Mouse (Mus musculus) kidney, adult 8-10 months (tissue): ENCODE results near the gene Mtcl1.

Experiments used
- DNase-seq, 2 experiments: peaks; one replicate each; pipeline ENCODE4 v3.0.0; 2022

The Mtcl1 gene

GRCm38 (mm10) chr17:66449460-66450341, at the start of gene Mtcl1:
Mtcl1 (minus strand) TSS chr17:66449750.
- DNase-seq: peak; percentile 36 to 50

- peak in 1 of 2 experiments; percentile 14 for DNase-seq
Measured at GRCm38 (mm10) chr17:66498598-66498997, 49.0 kb upstream of the Mtcl1 start.

GRCm38 (mm10) chr17:66496589-66496988, 47.0 kb upstream of the Mtcl1 start:
- no peak for DNase-seq

DNA sequence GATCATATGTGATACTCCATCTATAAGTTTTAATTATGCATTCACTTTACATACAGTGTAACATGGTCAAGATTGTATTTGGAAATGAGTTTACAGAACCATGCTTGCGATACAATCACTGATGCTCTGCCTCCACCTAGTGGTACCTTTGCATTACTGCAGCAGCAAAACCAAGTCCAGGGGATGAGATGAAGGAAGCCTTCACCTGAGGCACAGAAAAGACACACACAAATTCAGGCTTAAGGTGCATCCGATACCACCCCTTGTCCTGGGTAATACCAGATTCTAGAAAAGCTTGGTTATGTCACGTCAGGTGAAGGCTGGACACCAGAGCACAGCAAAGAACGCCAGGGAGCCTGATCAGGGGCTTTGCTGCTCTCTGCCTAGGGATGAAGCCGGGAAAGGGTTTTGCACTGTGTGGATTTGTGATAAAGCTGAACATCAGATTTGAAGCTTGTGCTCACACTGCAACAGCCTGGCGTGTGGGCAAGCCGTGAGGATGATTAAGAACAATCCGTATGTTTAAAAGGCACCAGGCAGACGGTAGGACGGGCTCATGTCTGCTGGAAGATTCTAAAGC, 40.6 kb upstream of the Mtcl1 start:
- peak; percentile 28 to 52 for DNase-seq

- no peak for DNase-seq
Measured at GRCm38 (mm10) chr17:66486576-66486975, 37.0 kb upstream of the Mtcl1 start.

GRCm38 (mm10) chr17:66485742-66486141, 36.2 kb upstream of the Mtcl1 start:
- peak; percentile 45 to 80 for DNase-seq

DNA sequence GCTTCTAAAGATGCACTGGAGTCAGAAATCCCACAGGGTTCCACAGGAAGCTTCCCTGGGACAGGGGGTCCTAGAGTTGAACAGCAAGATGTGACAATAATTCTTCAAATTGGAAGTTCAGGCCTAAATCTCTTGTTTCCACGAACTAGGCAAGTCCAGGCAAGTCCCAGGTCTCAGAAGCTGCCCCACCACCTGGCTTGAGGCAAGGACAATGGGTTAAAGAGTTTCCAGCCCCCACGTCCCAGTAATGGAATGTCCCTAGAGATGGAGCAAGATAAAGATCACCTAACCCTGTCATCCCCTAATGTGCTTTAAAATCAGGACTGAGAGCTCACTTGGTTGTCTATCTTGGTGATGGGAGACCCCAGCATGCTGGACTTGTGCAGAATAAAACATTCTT, 35.4 kb upstream of the Mtcl1 start:
- DNase-seq: no peak

DNA sequence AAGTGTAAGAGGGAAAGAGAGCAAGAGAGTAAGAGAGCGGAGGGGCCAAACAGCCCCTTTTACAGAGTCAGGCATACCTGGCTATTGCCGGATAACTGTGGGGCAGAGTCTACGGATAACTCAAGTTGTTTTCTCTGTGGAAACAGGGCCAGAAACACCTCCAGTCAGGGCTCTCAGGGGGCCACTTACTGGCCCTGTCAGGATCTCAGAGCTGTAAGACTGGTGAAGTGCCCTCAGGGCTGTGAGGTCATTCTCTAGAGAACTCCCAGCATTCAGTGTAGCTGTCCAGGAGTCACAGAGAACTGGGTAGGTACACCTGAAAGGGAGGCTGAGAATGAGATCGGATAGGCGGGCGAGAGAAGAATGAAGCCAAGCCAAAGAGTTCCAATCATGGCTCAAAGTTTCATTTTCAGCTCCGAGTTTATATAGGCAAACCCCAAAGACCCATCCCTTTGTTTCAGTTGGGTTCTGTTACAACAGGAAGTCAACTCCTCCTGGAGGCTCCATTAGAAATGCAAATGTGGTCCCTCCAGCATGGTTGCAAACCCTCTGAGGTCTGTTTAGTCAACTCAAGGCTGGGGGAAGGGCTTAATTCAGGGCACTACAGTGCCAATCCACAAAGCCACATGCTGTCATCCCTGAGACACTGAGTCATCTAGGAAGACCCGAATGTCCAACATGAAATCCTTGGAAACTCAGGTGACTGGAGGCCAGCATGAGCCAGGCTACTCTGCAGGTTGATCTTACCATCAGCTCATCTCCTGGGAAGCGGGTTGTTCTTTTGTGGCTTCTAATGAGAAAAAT, 34.3 kb upstream of the Mtcl1 start:
- DNase-seq: no peak

GRCm38 (mm10) chr17:66481295-66481694, 31.7 kb upstream of the Mtcl1 start:
- no peak for DNase-seq

GRCm38 (mm10) chr17:66480491-66481278, 31.1 kb upstream of the Mtcl1 start:
- DNase-seq: no peak

DNA sequence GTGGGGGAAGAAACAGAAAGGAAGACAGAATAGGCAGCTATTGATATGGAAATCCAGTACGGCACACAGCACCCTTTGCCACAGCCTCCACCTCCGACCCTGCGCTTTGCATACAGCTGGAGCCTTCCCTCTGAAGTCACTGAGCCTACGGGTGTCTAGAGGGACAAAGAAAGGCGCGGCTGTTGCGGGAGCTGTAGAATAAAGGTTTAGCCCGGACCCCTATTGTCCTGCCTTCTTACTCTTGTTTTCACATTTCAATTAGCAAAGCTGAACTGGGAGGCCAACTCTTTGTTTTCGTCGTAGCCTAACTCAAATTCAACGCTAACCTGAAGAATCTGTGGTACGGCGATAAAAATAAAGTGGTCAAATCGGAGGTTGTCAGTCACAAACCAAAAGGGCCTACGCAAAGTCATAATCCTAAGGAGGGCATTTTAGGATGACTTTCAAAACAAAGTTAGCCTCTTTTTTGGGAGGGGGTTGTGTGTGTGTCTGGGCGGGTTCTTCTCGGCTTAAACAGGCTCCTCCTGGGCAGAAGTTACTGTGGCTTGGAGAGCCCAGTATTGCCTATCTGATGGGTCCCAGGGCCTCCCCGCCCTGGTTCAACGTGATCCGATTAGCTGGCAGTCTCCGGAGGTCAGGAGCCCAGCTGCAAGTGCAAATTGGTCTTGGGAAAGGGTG, 30.4 kb upstream of the Mtcl1 start:
- no peak for DNase-seq

DNA sequence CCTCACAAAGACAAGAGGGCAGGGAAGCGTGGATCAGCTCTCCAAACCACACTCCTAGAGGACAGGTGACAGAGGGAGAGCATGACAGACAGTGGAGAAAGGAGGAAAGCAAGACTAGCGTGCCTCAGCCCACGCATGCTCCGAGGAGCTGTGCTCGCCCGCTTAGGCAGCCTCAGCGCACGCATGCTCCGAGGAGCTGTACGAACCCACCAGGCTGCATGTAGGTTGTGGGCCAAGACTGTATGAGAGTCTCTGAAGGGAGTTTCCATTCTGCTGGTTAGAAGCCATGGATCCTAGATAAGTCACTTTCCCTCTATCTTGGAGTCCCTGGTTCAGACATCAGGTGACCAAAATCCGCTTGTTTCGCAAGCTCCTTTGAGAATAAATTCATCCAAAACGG, 29.8 kb upstream of the Mtcl1 start:
- no peak for DNase-seq

DNA sequence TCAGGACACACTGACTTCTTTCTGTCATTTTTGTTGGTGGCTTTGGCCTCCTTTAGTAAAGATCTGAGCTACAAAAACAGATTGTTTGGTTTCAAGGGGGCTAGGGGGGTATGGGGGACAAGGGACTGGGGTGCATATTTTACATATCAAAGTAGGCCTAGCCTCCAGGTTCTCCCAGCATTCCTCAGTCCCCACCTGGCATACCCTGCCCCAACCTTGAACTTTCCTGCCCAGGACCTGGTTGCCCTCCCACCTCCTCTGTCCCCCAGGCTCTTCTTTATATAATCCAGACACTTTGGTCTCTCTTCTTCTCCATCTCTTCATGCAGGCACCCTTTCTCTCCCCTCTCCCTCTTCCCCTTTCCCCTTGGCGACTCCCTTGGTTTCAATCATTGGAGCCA, 23.7 kb upstream of the Mtcl1 start:
- no peak for DNase-seq

DNA sequence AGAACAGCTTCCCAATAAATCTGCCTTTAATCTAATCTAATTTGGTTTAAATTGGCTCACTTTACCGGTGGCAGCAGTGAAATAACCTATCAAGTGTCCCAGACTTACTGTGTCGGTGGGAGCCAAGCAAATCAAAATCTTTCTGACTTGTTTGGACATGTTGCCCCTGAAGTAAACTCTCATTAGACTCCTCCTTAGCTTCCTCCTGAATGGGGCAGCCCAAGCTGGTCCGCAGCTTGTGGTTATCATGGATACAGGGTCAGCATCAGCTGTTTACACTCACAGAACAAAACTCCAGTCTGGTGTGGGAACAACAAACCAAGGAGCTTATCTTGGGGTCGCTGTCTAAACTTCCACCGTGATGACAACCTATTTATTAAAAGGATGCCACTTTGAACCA, 22.2 kb upstream of the Mtcl1 start:
- DNase-seq: no peak

DNA sequence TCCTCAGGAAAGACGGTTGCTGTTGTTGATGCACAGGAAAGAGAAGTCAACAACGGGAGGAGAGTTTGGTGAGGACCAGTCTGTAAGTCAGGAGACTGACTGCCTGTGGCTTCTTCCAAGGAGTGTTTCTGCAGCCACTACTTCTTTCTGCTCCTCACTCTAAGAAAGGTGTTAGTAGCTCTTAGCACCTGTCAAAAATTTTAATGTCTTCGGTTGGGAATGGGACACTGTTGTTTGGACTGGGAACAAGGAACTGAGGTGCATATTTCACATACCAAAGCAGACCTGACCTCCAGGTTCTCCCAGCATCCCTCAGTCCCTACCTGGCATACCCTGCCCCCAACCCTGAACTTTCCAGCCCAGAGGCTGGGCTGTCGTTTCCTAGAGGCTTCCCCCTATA, 21.7 kb upstream of the Mtcl1 start:
- DNase-seq: no peak

- peak in 1 of 2 experiments; percentile 15 for DNase-seq
Measured at GRCm38 (mm10) chr17:66470020-66470419, 20.5 kb upstream of the Mtcl1 start.

DNA sequence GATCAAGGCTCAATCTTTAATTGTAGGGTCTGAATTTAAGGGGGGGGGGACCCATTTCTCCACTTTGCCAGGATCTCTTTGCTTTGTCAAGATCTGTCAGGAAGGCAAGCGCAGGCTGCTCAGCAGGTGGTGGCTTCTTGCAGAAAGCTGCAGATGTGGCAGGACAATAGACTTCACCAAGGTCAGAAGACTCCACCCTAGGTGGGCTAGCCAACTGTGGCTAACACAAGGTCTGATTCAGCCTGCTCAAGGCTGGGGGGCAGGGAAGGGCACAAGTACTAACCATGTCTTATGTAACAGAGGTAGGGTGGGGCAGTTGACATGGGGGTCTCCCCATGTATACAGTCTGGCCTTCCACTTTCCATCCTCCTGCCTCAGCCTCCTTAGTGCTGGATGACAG, 7.7 kb upstream of the Mtcl1 start:
- no peak for DNase-seq

DNA sequence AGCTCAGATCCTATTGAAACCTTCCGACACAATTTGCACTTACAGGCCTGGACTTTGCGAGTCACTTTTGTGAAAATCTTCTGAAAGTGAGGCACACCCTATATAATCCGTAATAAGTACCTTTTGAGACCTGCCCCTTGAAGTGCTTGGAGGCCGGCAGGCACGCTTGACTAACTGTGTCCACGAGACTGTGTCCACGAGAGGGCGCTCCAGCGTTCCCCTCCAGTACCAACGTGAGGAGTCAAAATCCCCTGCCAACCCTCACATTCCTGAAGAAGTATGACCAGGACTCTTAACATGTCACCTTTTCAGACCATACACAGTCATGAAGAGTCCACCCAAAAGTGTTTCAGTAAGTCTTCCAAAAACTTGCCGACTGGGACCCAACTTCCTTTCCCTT, 1.6 kb upstream of the Mtcl1 start:
- peak; percentile 75 to 87 for DNase-seq

- DNase-seq: no peak
Measured at GRCm38 (mm10) chr17:66450526-66451070, 1.0 kb upstream of the Mtcl1 start.

DNA sequence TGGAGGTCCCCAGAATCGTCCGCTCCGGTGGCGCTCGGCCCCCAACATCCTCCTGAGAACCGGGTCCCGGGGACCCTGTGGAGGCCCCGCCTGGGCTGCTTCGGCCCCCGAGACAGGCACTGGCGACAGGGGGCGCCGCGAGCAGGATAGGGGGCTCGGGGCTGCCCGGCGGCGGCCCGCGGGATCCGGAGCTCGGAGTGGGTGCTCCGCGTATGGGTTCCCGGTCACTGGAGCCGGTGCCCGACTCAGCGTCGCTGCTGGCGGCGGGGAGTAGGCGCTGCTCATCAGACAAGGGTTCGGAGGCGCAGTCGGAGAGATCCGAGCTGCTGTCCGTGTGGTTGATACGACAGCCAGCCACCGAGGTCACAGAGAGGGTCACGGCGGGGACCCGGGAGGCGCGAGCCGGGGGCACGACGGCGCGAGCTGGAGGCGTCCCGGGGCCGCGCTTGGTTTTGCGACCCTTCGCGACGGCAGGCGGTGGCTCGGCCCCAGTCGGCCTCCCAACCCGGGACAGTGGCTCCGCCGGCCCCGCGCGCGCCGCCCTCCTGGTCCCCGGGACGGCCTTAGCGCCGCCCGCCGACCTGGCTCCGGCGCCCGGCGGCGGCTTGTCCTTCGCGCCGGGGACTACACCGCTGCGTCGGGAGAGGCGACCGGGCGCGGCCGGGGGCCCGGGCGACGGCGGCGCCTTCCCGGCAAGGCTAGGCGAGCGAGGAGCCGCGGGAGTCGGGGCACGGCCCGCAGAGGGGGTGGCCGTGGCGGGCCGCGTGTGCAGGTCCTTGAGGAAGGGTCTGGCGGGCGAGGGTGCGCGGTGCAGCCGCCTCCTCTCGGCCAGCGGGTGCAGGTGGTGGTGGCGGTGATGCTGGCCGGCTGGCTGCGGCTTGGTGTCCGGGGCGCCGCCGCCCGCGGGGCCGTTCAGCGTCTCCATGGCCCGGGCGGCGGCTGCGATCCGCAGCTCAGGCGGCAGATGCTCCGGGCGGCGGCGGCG, 837 bp downstream of the Mtcl1 start:
- DNase-seq: peak; percentile 9 to 16

- DNase-seq: no peak
Measured at GRCm38 (mm10) chr17:66447978-66448377, 1.6 kb downstream of the Mtcl1 start.
